Mouse (Mus musculus) kidney, embryonic 15.5 days (tissue): ENCODE results near the gene Gpatch8. TPM values are rescaled to one million over a fixed set of nuclear protein-coding genes. Genes with fewer than 3 reads are reported as not detected.
"Not testable (repeated sequence)": the region's sequence is repeated elsewhere in the genome, so short reads cannot be mapped to it uniquely, and the experiment has no call there.

ENCODE experiments used
- ATAC-seq: fragments of 200-750 bp; cut with Nextera tagmentation; replicated peaks from 2 replicates; pipeline ENCODE4 v1.8.0; 2017; ENCODE audit warnings: moderate TSS enrichment; ENCODE audit not compliant: low FRiP score
- H3K27ac ChIP-seq: fragments of 300-500 bp; sonication (generic); 2 replicates; pipeline ENCODE4 v1.5.1; 2015; ENCODE audit warnings: mild to moderate bottlenecking, inconsistent platforms
- H3K27me3 ChIP-seq: fragments of 300-500 bp; sonication (generic); 2 replicates; pipeline ENCODE4 v1.6.1; 2015; ENCODE audit warnings: inconsistent platforms
- H3K36me3 ChIP-seq: fragments of 300-500 bp; sonication (generic); 2 replicates; pipeline ENCODE4 v1.6.1; 2015; ENCODE audit warnings: inconsistent platforms
- H3K4me1 ChIP-seq: fragments of 300-500 bp; sonication (generic); 2 replicates; pipeline ENCODE4 v1.6.1; 2015; ENCODE audit warnings: inconsistent platforms
- H3K4me2 ChIP-seq: fragments of 300-500 bp; sonication (generic); 2 replicates; pipeline ENCODE4 v1.6.1; 2015; ENCODE audit warnings: moderate library complexity, mild to moderate bottlenecking, inconsistent platforms
- H3K4me3 ChIP-seq: fragments of 300-500 bp; sonication (generic); replicated peaks from 2 replicates; pipeline ENCODE4 v1.5.1; 2015; ENCODE audit warnings: mild to moderate bottlenecking, inconsistent platforms
- H3K9ac ChIP-seq: fragments of 300-500 bp; sonication (generic); 2 replicates; pipeline ENCODE4 v1.6.1; 2015; ENCODE audit warnings: mild to moderate bottlenecking, inconsistent platforms
- H3K9me3 ChIP-seq: fragments of 300-500 bp; sonication (generic); replicated peaks from 2 replicates; pipeline ENCODE4 v1.6.1; 2016; ENCODE audit warnings: inconsistent platforms
- WGBS: fragments of 180-500 bp; shearing (Covaris S2); methylation state at CpG from one replicate; pipeline ENCODE4 v1.1.7; 2015; ENCODE audit warnings: mixed read lengths; 5-methylcytosine and 5-hydroxymethylcytosine counted together
- polyA plus RNA-seq: library from polyadenylated mRNA; unstranded; fragments of >200 nt; fragmentation: Nextera tagmentation; extraction: Ambion mirVana; gene quantifications from 2 replicates; pipeline ENCODE4 v1.2.1, GENCODE M21; 2015

Gene Gpatch8
- polyA plus RNA-seq, 1 experiment from 2014 or later = 62.1 TPM

DNA sequence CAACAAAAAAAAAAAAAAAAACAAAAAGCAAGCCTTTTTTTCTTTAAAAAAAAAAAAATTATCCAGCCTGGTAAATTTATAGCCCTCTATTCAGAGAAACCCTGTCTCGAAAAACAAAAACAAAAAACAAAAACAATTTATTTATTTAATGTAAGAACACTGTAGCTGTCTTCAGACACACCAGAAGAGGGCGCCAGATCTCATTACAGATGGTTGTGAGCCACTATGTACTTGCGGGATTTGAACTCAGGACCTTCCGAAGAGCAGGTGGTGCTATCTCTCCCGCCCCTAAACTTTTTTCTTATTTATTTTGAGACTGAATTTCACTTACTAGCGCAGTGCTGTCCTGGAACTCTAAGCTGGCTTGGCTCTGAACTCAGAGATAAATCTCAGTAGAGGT is 11.0 kb upstream of the Gpatch8 start:
- 89% methylated on average over 6 of the region's 6 CpGs for WGBS
- no peak for ATAC-seq
- Histone ChIP-seq H3K27ac (no peak overlapping the region), H3K9me3 (no peaks in the 10 kb centered on the region), H3K27me3 (no peaks in the 10 kb centered on the region), H3K36me3 (no peaks in the 10 kb centered on the region), H3K9ac (no peak overlapping the region), H3K4me3 (no peak overlapping the region), H3K4me1 (no peaks in the 10 kb centered on the region), H3K4me2 (no peak overlapping the region)

DNA sequence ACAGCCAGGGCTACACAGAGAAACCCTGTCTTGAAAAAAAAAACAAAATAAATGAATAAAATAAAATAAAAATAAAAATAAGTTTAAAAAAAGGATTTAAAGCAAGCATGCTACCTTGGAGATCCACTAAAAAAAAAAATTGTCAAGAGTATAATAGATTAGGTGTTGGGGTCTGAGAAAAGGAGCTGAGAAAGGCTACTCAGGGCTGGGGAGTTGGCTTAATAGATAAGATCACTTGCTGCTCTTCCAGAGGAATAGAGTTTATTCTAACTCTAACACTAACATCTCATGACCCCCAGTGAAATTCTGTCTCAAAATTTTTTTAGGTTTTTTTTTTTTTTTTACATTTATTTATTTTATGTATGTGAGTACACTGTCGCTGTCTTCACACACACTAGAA is 10.1 kb upstream of the Gpatch8 start:
- no peaks in the 10 kb centered on the region for H3K4me1 ChIP-seq
- no peak overlapping the region for H3K9ac ChIP-seq
- no peaks in the 10 kb centered on the region for H3K36me3 ChIP-seq
- 100% methylated on average over 1 of the region's 1 CpGs for WGBS
- no peaks in the 10 kb centered on the region for H3K27me3 ChIP-seq
- ATAC-seq = no peak
- no peak overlapping the region for H3K4me2 ChIP-seq
- no peak overlapping the region for H3K27ac ChIP-seq
- no peak overlapping the region for H3K4me3 ChIP-seq
- no peaks in the 10 kb centered on the region for H3K9me3 ChIP-seq

DNA sequence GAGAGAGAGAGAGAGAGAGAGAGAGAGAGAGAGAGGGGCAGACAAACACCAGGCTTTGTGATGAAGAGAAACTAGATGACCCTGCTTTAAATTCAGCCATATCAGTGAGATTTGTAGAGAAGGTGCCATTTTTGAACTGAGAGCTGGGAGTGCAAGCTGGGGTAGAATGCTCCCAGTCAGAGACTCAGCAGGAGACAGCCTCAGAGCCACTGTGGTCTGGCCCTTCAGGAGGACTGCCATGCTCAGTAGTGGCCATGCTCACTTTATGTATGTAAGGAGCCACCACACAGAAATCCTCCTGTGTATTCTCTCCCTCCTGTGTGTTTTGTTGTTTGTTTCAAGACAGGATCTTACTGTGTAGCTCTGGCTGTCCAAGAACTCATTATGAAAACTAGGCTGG is 9.5 kb upstream of the Gpatch8 start:
- no peak for ATAC-seq
- no peak overlapping the region for H3K27ac ChIP-seq
- H3K36me3 ChIP-seq = no peaks in the 10 kb centered on the region
- H3K9ac ChIP-seq = no peak overlapping the region
- no peak overlapping the region for H3K4me2 ChIP-seq
- H3K4me3 ChIP-seq = no peak overlapping the region
- no peaks in the 10 kb centered on the region for H3K4me1 ChIP-seq
- no peaks in the 10 kb centered on the region for H3K9me3 ChIP-seq
- no peaks in the 10 kb centered on the region for H3K27me3 ChIP-seq

DNA sequence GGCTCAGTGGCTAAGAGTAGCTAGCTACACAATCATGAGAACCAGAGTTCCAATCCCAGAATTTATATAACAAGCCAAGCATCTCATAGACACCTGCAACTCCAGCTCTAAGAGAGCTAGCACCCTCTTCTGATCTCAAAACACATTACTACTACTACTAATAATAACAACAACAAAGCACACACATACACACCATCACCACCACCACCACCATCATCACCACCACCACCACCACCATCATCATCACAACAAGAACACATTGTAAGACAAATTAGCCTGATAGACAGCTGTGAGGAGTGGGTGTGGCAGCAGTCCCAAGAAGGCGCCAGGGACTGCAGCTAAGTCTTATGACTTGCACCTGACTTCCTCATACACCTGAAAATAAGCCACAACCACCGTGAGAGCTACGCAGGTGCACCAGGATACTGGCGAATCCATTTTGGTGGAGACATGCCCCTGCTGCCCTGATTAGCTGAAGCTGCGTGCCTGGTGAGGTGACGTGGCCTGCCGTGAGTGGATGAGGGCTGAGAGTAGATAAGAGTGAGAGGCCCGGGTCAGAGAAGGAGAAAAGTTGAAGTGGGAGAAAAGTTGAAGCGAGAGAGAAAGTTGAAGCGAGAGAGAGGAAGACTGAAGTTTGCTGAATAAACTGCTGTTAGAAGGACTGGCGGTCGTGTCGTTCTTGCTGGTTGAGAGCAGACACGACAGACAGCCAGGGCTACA is 8.9 kb upstream of the Gpatch8 start:
- not testable (repeated sequence) for H3K4me1 ChIP-seq, H3K27me3 ChIP-seq, ATAC-seq, H3K4me3 ChIP-seq, H3K36me3 ChIP-seq, H3K4me2 ChIP-seq, H3K9ac ChIP-seq, H3K9me3 ChIP-seq, H3K27ac ChIP-seq
- WGBS = 83% methylated on average over 14 of the region's 14 CpGs

DNA sequence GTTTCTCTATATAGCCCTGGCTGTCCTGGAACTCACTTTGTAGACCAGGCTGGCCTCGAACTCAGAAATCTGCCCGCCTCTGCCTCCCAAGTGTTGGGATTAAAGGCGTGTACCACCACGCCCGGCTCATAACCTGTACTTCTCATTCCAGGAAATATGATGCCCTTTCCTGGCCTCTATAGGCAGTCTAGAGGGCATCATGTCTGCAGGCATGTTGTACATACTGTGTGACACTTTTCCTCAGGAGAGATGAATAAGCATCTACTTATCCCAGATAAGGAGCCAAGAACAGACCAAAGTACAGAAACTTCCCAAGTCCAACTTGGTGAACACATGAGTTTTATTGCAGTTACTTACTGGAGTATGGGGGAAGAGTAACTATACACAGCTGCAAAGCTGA is 2.5 kb upstream of the Gpatch8 start:
- H3K9ac ChIP-seq = no peak overlapping the region
- H3K27me3 ChIP-seq = no peaks in the 10 kb centered on the region
- no peak for ATAC-seq
- H3K4me3 ChIP-seq = no peak overlapping the region
- H3K4me2 ChIP-seq = no peak overlapping the region
- H3K27ac ChIP-seq = no peak overlapping the region
- H3K36me3 ChIP-seq = no peaks in the 10 kb centered on the region
- H3K4me1 ChIP-seq = peaks cover 17% of the 10 kb centered on the region
- H3K9me3 ChIP-seq = no peaks in the 10 kb centered on the region
- 93% methylated on average over 5 of the region's 5 CpGs for WGBS

DNA sequence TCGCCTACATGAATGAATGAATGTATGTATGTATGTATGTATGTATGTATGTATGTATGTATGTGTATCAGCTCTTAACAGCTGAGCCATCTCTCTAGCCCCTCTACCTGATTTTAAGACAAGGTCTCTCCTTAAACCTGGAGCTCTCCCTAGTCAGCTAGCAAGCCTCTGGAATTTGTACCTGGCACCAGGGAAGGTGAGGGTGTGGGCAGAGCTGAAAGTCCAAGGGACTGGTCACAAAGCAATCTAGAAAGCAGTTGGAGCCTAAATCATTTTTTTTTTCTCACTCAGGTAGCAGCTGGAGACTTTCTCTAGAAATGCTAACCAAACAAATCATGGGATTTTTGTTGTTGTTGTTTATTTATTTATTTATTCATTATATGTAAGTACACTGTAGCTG is 1.2 kb upstream of the Gpatch8 start:
- no peak overlapping the region for H3K27ac ChIP-seq

DNA sequence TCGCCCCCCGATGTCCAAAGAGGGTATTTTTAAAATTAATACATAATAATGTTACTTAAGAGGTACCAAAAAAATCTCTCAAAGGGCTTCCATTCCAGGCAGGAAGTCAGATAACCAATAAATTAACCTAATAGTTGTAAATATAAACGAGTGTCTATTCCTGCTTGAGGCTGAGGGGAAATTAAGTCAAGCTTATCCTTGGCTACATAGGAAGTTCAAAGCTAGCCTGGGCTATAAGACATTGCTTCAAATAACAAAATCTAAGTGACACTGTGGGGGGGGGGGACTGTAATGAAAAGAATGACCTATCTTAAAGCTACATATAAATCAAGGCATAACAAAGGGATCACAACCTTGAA is 503 bp upstream of the Gpatch8 start:
- no peaks in the 10 kb centered on the region for H3K36me3 ChIP-seq
- no peaks in the 10 kb centered on the region for H3K27me3 ChIP-seq
- no peak for ATAC-seq
- peak overlapping the region; percentile 62 for H3K4me2 ChIP-seq
- H3K4me1 ChIP-seq = peaks cover 22% of the 10 kb centered on the region
- WGBS = 5% methylated on average over 3 of the region's 3 CpGs
- H3K9me3 ChIP-seq = no peaks in the 10 kb centered on the region
- H3K9ac ChIP-seq = no peak overlapping the region
- H3K4me3 ChIP-seq = peak overlapping the region; percentile 99
- H3K27ac ChIP-seq = peak overlapping the region; percentile 95

More for the DNA sequence above, 1.2 kb upstream of the Gpatch8 start:
- no peaks in the 10 kb centered on the region for H3K27me3 ChIP-seq
- H3K36me3 ChIP-seq = no peaks in the 10 kb centered on the region
- no peak overlapping the region for H3K9ac ChIP-seq
- no peak overlapping the region for H3K4me2 ChIP-seq
- peaks cover 18% of the 10 kb centered on the region for H3K4me1 ChIP-seq
- H3K9me3 ChIP-seq = no peaks in the 10 kb centered on the region
- WGBS = 80% methylated on average over 1 of the region's 1 CpGs
- no peak overlapping the region for H3K4me3 ChIP-seq
- ATAC-seq = no peak

DNA sequence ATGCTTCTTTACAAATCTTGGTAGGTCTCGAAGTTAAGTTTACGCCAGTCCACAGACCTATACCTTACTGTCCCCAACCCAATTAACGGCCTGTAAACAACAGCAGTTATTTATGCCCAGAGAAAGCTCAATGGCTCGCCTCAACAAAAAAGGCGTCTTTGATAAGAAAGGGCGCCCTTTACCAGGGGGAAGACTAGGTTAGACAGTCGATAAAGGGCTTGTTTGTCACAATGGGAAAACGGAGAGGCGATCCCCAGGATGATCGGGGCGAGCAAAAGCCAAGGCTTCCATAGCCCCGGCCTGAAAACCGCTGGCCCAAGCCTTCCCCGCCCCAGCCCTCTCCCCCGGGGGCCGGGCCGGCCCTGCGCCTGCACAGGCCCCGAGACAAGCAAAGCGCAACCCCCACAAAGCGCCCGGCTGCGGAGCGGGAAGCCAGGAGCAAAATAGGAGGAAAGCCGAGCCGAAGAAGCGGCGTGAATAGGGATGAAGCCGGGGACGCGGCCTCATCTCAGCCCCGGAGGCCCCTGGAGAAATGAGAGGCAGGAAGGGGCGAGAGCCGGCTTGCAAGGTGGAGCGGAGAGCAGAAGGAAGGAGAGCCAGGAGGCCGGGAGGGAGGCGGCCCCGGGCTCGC is 677 bp downstream of the Gpatch8 start:
- peaks cover 23% of the 10 kb centered on the region for H3K4me1 ChIP-seq
- peak overlapping the region; percentile 95 for H3K27ac ChIP-seq
- no peaks in the 10 kb centered on the region for H3K9me3 ChIP-seq
- peak overlapping the region; percentile 99 for H3K4me3 ChIP-seq
- peak; percentile 53; the same call in 1 of the 2 replicates for ATAC-seq
- peaks cover 5% of the 10 kb centered on the region for H3K36me3 ChIP-seq
- WGBS = under 1% methylated on average over 39 of the region's 39 CpGs
- peak overlapping the region; percentile 97 for H3K9ac ChIP-seq
- H3K27me3 ChIP-seq = no peaks in the 10 kb centered on the region
- peak overlapping the region; percentile 62 for H3K4me2 ChIP-seq

DNA sequence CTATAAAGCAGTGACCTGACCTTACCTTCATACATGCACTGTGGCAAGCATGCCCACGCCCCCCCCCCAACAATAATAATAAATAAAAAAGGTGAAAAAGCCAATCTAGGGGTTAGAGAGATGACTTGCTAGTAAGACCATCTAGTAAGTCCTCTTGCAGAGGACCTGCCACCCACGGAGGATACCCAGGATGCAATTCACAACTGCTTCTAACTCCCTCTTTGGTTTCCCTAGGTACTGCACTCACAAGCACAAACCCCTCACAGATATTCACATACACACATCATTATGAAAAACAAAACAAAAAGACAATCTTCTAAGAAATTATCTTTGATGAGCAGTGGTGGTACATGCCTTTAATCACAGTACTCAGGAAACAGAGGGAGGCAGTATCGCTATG is 4.1 kb downstream of the Gpatch8 start:
- 88% methylated on average over 3 of the region's 3 CpGs for WGBS
- no peak for ATAC-seq

DNA sequence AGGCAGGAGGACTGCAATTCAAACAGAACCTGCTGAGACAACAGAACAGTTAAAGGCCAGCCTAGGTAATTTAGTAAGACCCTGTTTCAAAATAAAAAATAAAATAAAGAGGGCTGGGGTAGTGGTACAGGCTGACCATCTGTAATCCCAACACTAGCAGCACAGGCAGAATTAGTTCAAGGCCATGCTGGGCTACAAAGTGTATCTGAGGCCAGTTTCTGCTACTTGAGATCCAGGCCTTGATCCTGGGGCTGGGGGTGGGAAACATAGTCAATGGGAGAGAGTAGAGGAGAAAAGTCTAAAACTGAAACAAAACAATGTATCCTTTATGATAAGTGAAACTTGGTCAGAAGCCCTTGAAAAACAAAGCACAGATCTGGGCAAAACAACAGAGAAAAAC is 5.0 kb downstream of the Gpatch8 start:
- Histone ChIP-seq H3K4me2 (no peak overlapping the region), H3K9ac (no peak overlapping the region), H3K27ac (no peak overlapping the region), H3K27me3 (no peaks in the 10 kb centered on the region), H3K4me1 (peaks cover 18% of the 10 kb centered on the region), H3K36me3 (peaks cover 5% of the 10 kb centered on the region), H3K9me3 (no peaks in the 10 kb centered on the region), H3K4me3 (no peak overlapping the region)
- no peak for ATAC-seq

More for the DNA sequence above, 4.1 kb downstream of the Gpatch8 start:
- H3K9me3 ChIP-seq = no peaks in the 10 kb centered on the region
- H3K4me2 ChIP-seq = no peak overlapping the region
- no peak overlapping the region for H3K27ac ChIP-seq
- no peaks in the 10 kb centered on the region for H3K27me3 ChIP-seq
- H3K4me1 ChIP-seq = peaks cover 22% of the 10 kb centered on the region
- H3K36me3 ChIP-seq = peaks cover 5% of the 10 kb centered on the region
- no peak overlapping the region for H3K9ac ChIP-seq
- no peak overlapping the region for H3K4me3 ChIP-seq

DNA sequence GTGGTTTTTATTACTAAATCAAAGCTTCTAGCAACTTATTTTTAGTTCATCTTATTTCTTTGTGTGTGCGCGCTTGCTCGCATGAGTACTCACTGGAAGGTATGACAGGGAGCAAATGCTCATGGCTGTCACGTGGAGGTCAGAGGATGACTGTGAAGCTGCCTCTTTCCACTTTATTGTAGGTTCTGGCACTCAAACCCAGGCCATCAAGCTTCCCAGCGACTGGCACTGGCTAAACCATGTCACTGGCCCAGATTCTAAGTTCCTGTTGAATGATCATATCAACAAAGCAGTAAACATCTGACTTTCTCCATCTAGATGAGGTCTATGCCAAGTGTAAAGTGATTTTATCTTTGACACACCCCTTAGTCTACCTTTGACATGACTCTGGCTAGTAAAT is 14.7 kb downstream of the Gpatch8 start:
- Histone ChIP-seq H3K4me1 (peaks cover 4% of the 10 kb centered on the region; the same call in 1 of the 2 replicates), H3K27ac (no peak overlapping the region), H3K4me2 (no peak overlapping the region), H3K36me3 (peaks cover 22% of the 10 kb centered on the region), H3K4me3 (no peak overlapping the region), H3K9ac (no peak overlapping the region), H3K9me3 (no peaks in the 10 kb centered on the region), H3K27me3 (no peaks in the 10 kb centered on the region)
- ATAC-seq = no peak
- WGBS = 90% methylated on average over 5 of the region's 5 CpGs

DNA sequence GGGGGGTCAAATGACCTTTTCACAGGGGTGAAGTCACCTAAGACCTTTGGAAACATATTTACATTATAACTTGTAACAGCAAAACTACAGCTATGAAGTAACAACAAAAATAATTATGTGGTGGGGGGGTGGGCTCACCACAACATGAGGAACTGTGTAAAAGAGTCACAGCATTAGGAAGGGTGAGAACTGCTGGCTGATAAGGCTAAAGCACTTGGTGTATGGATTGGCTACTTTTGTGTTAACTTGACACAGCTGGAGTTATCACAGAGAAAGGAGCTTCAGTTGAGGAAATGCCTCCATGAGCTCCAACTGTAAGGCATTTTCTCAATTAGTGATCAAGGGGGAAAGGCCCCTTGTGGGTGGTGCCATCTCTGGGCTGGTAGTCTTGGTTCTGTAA is 15.9 kb downstream of the Gpatch8 start:
- H3K9me3 ChIP-seq, ATAC-seq, H3K4me3 ChIP-seq, H3K4me2 ChIP-seq, H3K9ac ChIP-seq, H3K27ac ChIP-seq, H3K4me1 ChIP-seq, H3K27me3 ChIP-seq: not testable (repeated sequence)
- peaks cover 22% of the 10 kb centered on the region for H3K36me3 ChIP-seq

DNA sequence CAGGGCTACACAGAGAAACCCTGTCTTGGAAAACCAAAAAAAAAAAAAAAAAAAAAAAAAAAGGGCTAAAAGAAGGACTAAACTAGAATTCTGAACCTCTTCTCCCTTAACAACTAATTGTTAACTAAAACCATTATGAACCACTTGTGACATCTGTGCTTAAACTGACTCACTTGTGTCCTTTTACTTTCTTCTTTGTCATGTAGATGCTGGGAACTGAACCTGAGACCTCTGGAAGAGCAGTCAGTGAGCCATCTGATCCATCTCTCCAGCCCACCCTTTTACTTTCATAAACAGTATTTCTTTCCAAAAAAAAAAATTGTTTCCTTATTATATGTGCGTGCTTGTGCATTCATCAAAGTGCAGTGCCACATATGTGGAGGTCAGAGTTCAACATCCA is 16.5 kb downstream of the Gpatch8 start:
- Histone ChIP-seq H3K9me3 (no peaks in the 10 kb centered on the region), H3K4me1 (peaks cover 6% of the 10 kb centered on the region; the same call in 1 of the 2 replicates), H3K27ac (no peak overlapping the region), H3K9ac (no peak overlapping the region), H3K4me3 (no peak overlapping the region), H3K27me3 (no peaks in the 10 kb centered on the region), H3K4me2 (no peak overlapping the region), H3K36me3 (peaks cover 22% of the 10 kb centered on the region)
- WGBS = 80% methylated on average over 1 of the region's 1 CpGs
- ATAC-seq = no peak
